Mouse (Mus musculus) thymus, adult 2 months (tissue): ENCODE data around the gene Lypla2.

Experiments
- CTCF ChIP-seq: fragments of 200-500 bp; IDR thresholded peaks from 2 replicates; pipeline ENCODE4 v1.5.1; 2012; ENCODE audit warnings: mild to moderate bottlenecking, control low read depth, low read length, moderate library complexity, borderline replicate concordance; ENCODE audit not compliant: control insufficient read depth, poor library complexity, insufficient read depth; ENCODE audit errors: extremely low read depth
- POLR2A ChIP-seq: fragments of 200-500 bp; IDR thresholded peaks from 2 replicates; pipeline ENCODE4 v1.6.1; 2012; ENCODE audit warnings: mild to moderate bottlenecking, low read length, control low read depth, moderate library complexity; ENCODE audit not compliant: control insufficient read depth, poor library complexity, insufficient read depth; ENCODE audit errors: extremely low read depth

GRCm38 (mm10) chr4:135966283-135966682 is 6.1 kb downstream of the Lypla2 start:
- TF ChIP-seq CTCF (no peak), POLR2A (no peak)
